Mouse (Mus musculus) stomach, postnatal 0 days (tissue): ENCODE results near the gene Rims3.

ENCODE experiments used
- CTCF ChIP-seq: IDR thresholded peaks from 2 replicates; pipeline ENCODE4 v1.5.1; 2016; ENCODE audit warnings: antibody characterized with exemption, low read depth, mild to moderate bottlenecking, moderate library complexity
- EP300 ChIP-seq: optimal IDR thresholded peaks from 2 replicates; pipeline ENCODE3; 2016; ENCODE audit warnings: antibody characterized with exemption

DNA sequence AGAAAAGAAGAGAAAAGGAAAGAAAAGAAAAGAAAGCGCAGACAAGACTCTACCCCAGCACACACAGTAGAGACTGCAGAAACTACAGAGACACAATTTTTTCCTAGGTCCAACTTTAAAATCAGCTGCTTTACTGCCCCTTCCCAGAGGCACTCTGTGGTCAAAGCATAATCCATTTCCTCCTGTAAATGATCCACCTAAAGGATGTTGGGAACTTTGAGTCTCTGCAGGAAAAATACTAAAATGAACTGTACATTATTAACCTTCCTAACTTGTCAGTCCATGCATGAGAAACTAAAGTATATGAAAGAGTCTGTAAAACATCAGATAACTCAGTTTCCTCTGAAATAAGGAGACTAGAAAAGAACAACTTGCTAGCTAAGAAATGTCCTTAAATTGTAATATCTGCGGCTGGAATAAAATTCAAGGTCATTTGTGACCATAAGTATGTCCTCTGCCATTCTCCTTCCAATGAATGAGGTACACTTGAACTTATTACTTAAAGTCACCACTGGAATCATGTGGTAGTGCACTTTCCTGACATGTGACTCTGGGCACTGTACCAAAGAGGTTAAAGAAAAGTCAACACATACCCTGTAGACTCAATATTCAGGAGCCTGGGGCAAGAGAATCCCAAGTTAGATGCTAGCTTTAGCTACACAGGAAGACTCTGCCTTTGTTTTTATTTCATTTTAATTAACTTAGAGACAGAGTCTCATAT lies 32.3 kb upstream of the Rims3 start:
- TF ChIP-seq CTCF (no peak), EP300 (no peak)
